Mouse (Mus musculus) C2C12 (cell line): Measurements from ENCODE around the gene Ormdl3.

Experiments
- CTCF ChIP-seq: IDR thresholded peaks from one replicate; pipeline ENCODE4 v1.5.1; 2011; ENCODE audit not compliant: control insufficient read depth, insufficient read depth, insufficient read length
- MAX ChIP-seq: IDR thresholded peaks from one replicate; pipeline ENCODE4 v1.6.1; 2011; ENCODE audit warnings: mild to moderate bottlenecking, control low read depth
- MYOG ChIP-seq: IDR thresholded peaks from one replicate; pipeline ENCODE4 v1.6.1; 2011; ENCODE audit not compliant: control insufficient read depth, insufficient read length; ENCODE audit errors: extremely low read depth

DNA sequence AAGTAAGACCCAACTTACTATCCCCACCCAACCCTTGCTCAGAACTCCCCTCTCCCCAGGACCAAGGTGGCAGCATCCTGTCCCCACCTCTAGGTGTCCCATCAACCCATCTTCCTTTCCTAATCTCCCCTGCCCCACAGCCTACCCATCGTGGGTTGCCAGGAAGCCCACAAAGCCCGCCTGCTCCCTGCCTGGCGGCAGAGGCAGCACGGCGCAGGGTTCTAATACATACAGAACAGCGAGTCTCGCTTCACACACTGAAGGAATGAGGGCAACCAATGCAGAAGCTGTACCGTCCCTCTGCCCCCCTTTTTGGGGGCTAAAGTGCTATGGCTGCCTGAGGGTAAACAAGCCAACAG lies 5.2 kb downstream of the Ormdl3 start:
- TF ChIP-seq CTCF (no peak), MAX (no peak), MYOG (no peak)
